Mouse (Mus musculus): ENCODE results near the gene Clec9a.

GRCm38 (mm10) chr6:129380454-129380853 lies 28.2 kb upstream of the Clec9a start:
- TF ChIP-seq GATA1 (IDR thresholded peaks at IDR 0.05; ENCODE audit: borderline replicate concordance, low read length): no peak
- TF ChIP-seq FLI1 (IDR thresholded peaks at IDR 0.05; ENCODE audit: low read length): no peak
